ENCODE assay signal across 23 mouse cellular contexts in genomic region chr7:89607329-89607728, GRCm38 (mm10). TPM values are rescaled to one million over a fixed set of nuclear protein-coding genes. Genes with fewer than 3 reads are reported as not detected.
A peak's percentile ranks its signal among the peaks of the same experiment; 100 is the strongest.
DNase-seq lines count a peak whose midpoint lies in the region; TF ChIP-seq lines count a peak whose summit lies in the region.
"Had no signal": no experiment of that assay in that cellular context is flagged by ENCODE, and none has a peak within 500 bp of the region (broad histone marks: within the 10 kb centered on the region; RNA-seq: fewer than 3 reads in every experiment).

No protein-coding gene starts in this region.

- WGBS in cerebellum, adult 2 months, result 94% methylated on average over 6 of the region's 6 CpGs

- TF ChIP-seq CTCF in embryonic fibroblast, embryonic 13.5 days (IDR thresholded peaks at IDR 0.05; ENCODE audit: borderline replicate concordance, insufficient read depth, low read length), result no peak
- no peak for TF ChIP-seq CTCF in cerebellum, adult 2 months (IDR thresholded peaks at IDR 0.05; ENCODE audit: borderline replicate concordance, insufficient read depth, low read depth, low read length)

- no peak overlapping the region for H3K4me3 ChIP-seq in embryonic fibroblast, embryonic 13.5 days (ENCODE audit: insufficient read depth, low read length)
- no peak overlapping the region for H3K4me3 ChIP-seq in cerebellum, adult 2 months (replicated peaks; ENCODE audit: insufficient read depth, low read depth, low read length)

- no peaks in the 10 kb centered on the region for H3K27me3 ChIP-seq in cerebellum, adult 2 months (ENCODE audit: control insufficient read depth, insufficient read depth, low read length)
- H3K27me3 ChIP-seq: CH12.LX, Patski had no signal

- peak; percentile 11 for DNase-seq in A20 (ENCODE audit: low read depth, low spot score)
- peak; percentile 52 for DNase-seq in Muller cell, postnatal 12 days (ENCODE audit: inconsistent ontology term)
- DNase-seq in fibroblast of lung, adult 2 months (ENCODE audit: low read depth), result peak; percentile 57
- DNase-seq in ovary, postnatal 36 days (ENCODE audit: low spot score), result no peak
- DNase-seq in thymus, postnatal 14 days, result no peak
- no peak for DNase-seq in cerebellum, adult 2 months
- no peak for DNase-seq in layer of hippocampus, adult 8-10 months (ENCODE audit: low spot score in 2 of 2)
- DNase-seq: adrenal gland, adult 2 months; adrenal gland, adult 8-10 months; adrenal gland, postnatal 10 days; adrenal gland, postnatal 14 days; adrenal gland, postnatal 25 days; adrenal gland, postnatal 36 days; B cell, adult 2 months; cerebellum, adult 11 months; cerebellum, adult 11-12 months; cerebellum, adult 18-20 months; cerebellum, adult 8-10 months had no signal

- H3K4me1 ChIP-seq in embryonic fibroblast, embryonic 13.5 days (ENCODE audit: control insufficient read depth, insufficient read depth, low read length), result peaks cover 2% of the 10 kb centered on the region; the same call in 1 of the 2 replicates
- no peaks in the 10 kb centered on the region for H3K4me1 ChIP-seq in cerebellum, adult 2 months (ENCODE audit: control insufficient read depth, insufficient read depth, low read length)

- no peak for TF ChIP-seq POLR2A in embryonic fibroblast, embryonic 13.5 days (IDR thresholded peaks at IDR 0.05; ENCODE audit: low read depth, low read length)
- TF ChIP-seq POLR2A in cerebellum, adult 2 months (IDR thresholded peaks at IDR 0.05; ENCODE audit: borderline replicate concordance, insufficient read depth, low read length), result no peak

- peak overlapping the region; percentile 34; the same call in 1 of the 2 replicates for H3K27ac ChIP-seq in embryonic fibroblast, embryonic 13.5 days (ENCODE audit: insufficient read depth, low read length)
- no peak overlapping the region for H3K27ac ChIP-seq in cerebellum, adult 2 months (ENCODE audit: insufficient read depth, low read length)

RNA-seq across cellular contexts. Expression of gene Me3, which starts 24.9 kb away (rescaled TPM):
- 4.3 and 4.7 TPM in 2 replicates for polyA plus RNA-seq in embryonic fibroblast, embryonic 13.5 days (2011; ENCODE audit: insufficient read length, low read depth, missing spikeins)
- polyA plus RNA-seq in cerebellum, adult 2 months (2012; rRNA removed), result 57.9 and 58.3 TPM in 2 replicates
- 10 to 100 TPM; 72.9 to 90.9 (median 85.2) TPM for total RNA-seq in layer of hippocampus, adult 8-10 months (2022)
- total RNA-seq: CH12.LX, MEL had no signal
- polyA plus RNA-seq: G1E had no signal

Comparison
In these comparisons a context has a peak if more than half of its experiments do, and no peak if none do; other contexts are left out.
1. DNase-seq: peak in A20 (single experiment), Muller cell, postnatal 12 days (single experiment) and fibroblast of lung, adult 2 months (single experiment); none in ovary, postnatal 36 days (single experiment), thymus, postnatal 14 days (single experiment), cerebellum, adult 2 months (0 of 2) and layer of hippocampus, adult 8-10 months (0 of 2).
2. RNA of gene Me3, which starts 24.9 kb away (polyA plus RNA-seq): 57.9 to 58.3 TPM in cerebellum, adult 2 months; 4.3 to 4.7 TPM in embryonic fibroblast, embryonic 13.5 days; every median in the first group is over 10 times any median in the second.